Mouse (Mus musculus): ENCODE results near the gene B430306N03Rik.

The B430306N03Rik gene

GRCm38 (mm10) chr17:48315905-48316579, at the start of gene B430306N03Rik:
Gene B430306N03Rik, plus strand, starts transcription at chr17:48316141.
- peak in 1 of 2 experiments; percentile 45 for DNase-seq (ENCODE audit: low spot score in 2 of 2)

- DNase-seq (ENCODE audit: low spot score in 2 of 2): no peak
These were observed 49.2 kb upstream of the B430306N03Rik start for GRCm38 (mm10) chr17:48266610-48267304.

- DNase-seq (ENCODE audit: low spot score in 2 of 2): no peak
These were observed 48.4 kb upstream of the B430306N03Rik start for GRCm38 (mm10) chr17:48267591-48267990.

GRCm38 (mm10) chr17:48268276-48268675, 47.7 kb upstream of the B430306N03Rik start:
- no peak for DNase-seq (ENCODE audit: low spot score in 2 of 2)

GRCm38 (mm10) chr17:48269833-48270232, 46.1 kb upstream of the B430306N03Rik start:
- DNase-seq (ENCODE audit: low spot score in 2 of 2): no peak

- peak; percentile 77 to 81 for DNase-seq (ENCODE audit: low spot score in 2 of 2)
These were observed 43.8 kb upstream of the B430306N03Rik start for GRCm38 (mm10) chr17:48272158-48272557.

- peak; percentile 38 to 49 for DNase-seq (ENCODE audit: low spot score in 2 of 2)
These were observed 43.3 kb upstream of the B430306N03Rik start for GRCm38 (mm10) chr17:48272598-48272997.

GRCm38 (mm10) chr17:48274098-48274497, 41.8 kb upstream of the B430306N03Rik start:
- no peak for DNase-seq (ENCODE audit: low spot score in 2 of 2)

- peak; percentile 86 to 91 for DNase-seq (ENCODE audit: low spot score in 2 of 2)
These were observed 41.1 kb upstream of the B430306N03Rik start for GRCm38 (mm10) chr17:48274885-48275284.

- DNase-seq (ENCODE audit: low spot score in 2 of 2): no peak
These were observed 40.2 kb upstream of the B430306N03Rik start for GRCm38 (mm10) chr17:48275736-48276135.

- no peak for DNase-seq (ENCODE audit: low spot score in 2 of 2)
These were observed 37.6 kb upstream of the B430306N03Rik start for GRCm38 (mm10) chr17:48278381-48278780.

GRCm38 (mm10) chr17:48279002-48279401, 36.9 kb upstream of the B430306N03Rik start:
- no peak for DNase-seq (ENCODE audit: low spot score in 2 of 2)

GRCm38 (mm10) chr17:48280943-48281738, 34.8 kb upstream of the B430306N03Rik start:
- peak; percentile 25 to 44 for DNase-seq (ENCODE audit: low spot score in 2 of 2)

GRCm38 (mm10) chr17:48281739-48282085, 34.2 kb upstream of the B430306N03Rik start:
- peak in 1 of 2 experiments; percentile 64 for DNase-seq (ENCODE audit: low spot score in 2 of 2)

GRCm38 (mm10) chr17:48286765-48287164, 29.2 kb upstream of the B430306N03Rik start:
- DNase-seq (ENCODE audit: low spot score in 2 of 2): no peak

GRCm38 (mm10) chr17:48287276-48287675, 28.7 kb upstream of the B430306N03Rik start:
- peak in 1 of 2 experiments; percentile 77 for DNase-seq (ENCODE audit: low spot score in 2 of 2)

GRCm38 (mm10) chr17:48293500-48294194, 22.3 kb upstream of the B430306N03Rik start:
- no peak for DNase-seq (ENCODE audit: low spot score in 2 of 2)

GRCm38 (mm10) chr17:48299203-48299602, 16.7 kb upstream of the B430306N03Rik start, which contains the start of gene Treml2:
Gene Treml2, plus strand, starts transcription at chr17:48299498.
- peak in 1 of 2 experiments; percentile 47 for DNase-seq (ENCODE audit: low spot score in 2 of 2)

- peak in 1 of 2 experiments; percentile 56 for DNase-seq (ENCODE audit: low spot score in 2 of 2)
These were observed 16.2 kb upstream of the B430306N03Rik start for GRCm38 (mm10) chr17:48299756-48300155.

GRCm38 (mm10) chr17:48300199-48300598, 15.7 kb upstream of the B430306N03Rik start:
- peak; percentile 71 for DNase-seq (ENCODE audit: low spot score in 2 of 2)

GRCm38 (mm10) chr17:48300861-48301260, 15.1 kb upstream of the B430306N03Rik start:
- DNase-seq (ENCODE audit: low spot score in 2 of 2): peak; percentile 32 to 55
